Mouse (Mus musculus) neutrophil, adult 5-6 weeks (primary cell): ENCODE data around the gene Ppp3ca. TPM values are rescaled to one million over a fixed set of nuclear protein-coding genes. Genes with fewer than 3 reads are reported as not detected.

ENCODE experiments used
- ATAC-seq: fragments of 151-379, 151-347 bp; 2 replicates; pipeline ENCODE4 v1.8.0; 2017; ENCODE audit warnings: mild to moderate bottlenecking, moderate TSS enrichment; ENCODE audit not compliant: insufficient number of reproducible peaks, poor library complexity, low FRiP score, severe bottlenecking; ENCODE audit errors: extremely low read depth
- total RNA-seq: library from RNA; stranded (forward); fragments of 200-1000 nt; gene quantifications from 2 replicates; pipeline ENCODE4 v1.2.3, GENCODE M21; 2017

Gene Ppp3ca
- total RNA-seq, 1 experiment from 2014 or later = 206 TPM

- ATAC-seq = no peak
These were observed 44.5 kb downstream of the Ppp3ca start for GRCm38 (mm10) chr3:136714307-136715039.

- no peak for ATAC-seq
These were observed 46.3 kb downstream of the Ppp3ca start for GRCm38 (mm10) chr3:136716247-136716646.

- peak; percentile 18; the same call in 1 of the 2 replicates for ATAC-seq
These were observed 48.5 kb downstream of the Ppp3ca start for GRCm38 (mm10) chr3:136718412-136718811.

- ATAC-seq = no peak
These were observed 51.3 kb downstream of the Ppp3ca start for GRCm38 (mm10) chr3:136721241-136721640.

- ATAC-seq = no peak
These were observed 52.0 kb downstream of the Ppp3ca start for GRCm38 (mm10) chr3:136721804-136722427.

- no peak for ATAC-seq
These were observed 52.6 kb downstream of the Ppp3ca start for GRCm38 (mm10) chr3:136722493-136722892.

- peak; percentile 40; the same call in 1 of the 2 replicates for ATAC-seq
These were observed 55.6 kb downstream of the Ppp3ca start for GRCm38 (mm10) chr3:136725311-136726156.

GRCm38 (mm10) chr3:136727877-136728276, 58.0 kb downstream of the Ppp3ca start:
- ATAC-seq = no peak

GRCm38 (mm10) chr3:136729978-136730377, 60.1 kb downstream of the Ppp3ca start:
- ATAC-seq = no peak

- ATAC-seq = no peak
These were observed 61.7 kb downstream of the Ppp3ca start for GRCm38 (mm10) chr3:136731579-136731978.

- no peak for ATAC-seq
These were observed 66.1 kb downstream of the Ppp3ca start for GRCm38 (mm10) chr3:136736021-136736420.

- no peak for ATAC-seq
These were observed 66.9 kb downstream of the Ppp3ca start for GRCm38 (mm10) chr3:136736773-136737298.

GRCm38 (mm10) chr3:136738474-136738873, 68.5 kb downstream of the Ppp3ca start:
- no peak for ATAC-seq

- no peak for ATAC-seq
These were observed 69.0 kb downstream of the Ppp3ca start for GRCm38 (mm10) chr3:136738914-136739313.

- ATAC-seq = no peak
These were observed 71.7 kb downstream of the Ppp3ca start for GRCm38 (mm10) chr3:136741659-136742058.

- ATAC-seq = peak; percentile 87
These were observed 72.5 kb downstream of the Ppp3ca start for GRCm38 (mm10) chr3:136742258-136743057.

GRCm38 (mm10) chr3:136744295-136744897, 74.5 kb downstream of the Ppp3ca start:
- ATAC-seq = no peak

- no peak for ATAC-seq
These were observed 75.5 kb downstream of the Ppp3ca start for GRCm38 (mm10) chr3:136745456-136745855.
